Mouse (Mus musculus) adipocyte (in vitro differentiated cells): Measurements from ENCODE around the gene BC048562.
A peak's percentile ranks its signal among the peaks of the same experiment; 100 is the strongest.

ENCODE experiments used
- DNase-seq: peaks from one replicate; pipeline ENCODE4 v3.0.0-alpha.2; 2016; ENCODE audit warnings: low spot score

The BC048562 gene

GRCm38 (mm10) chr9:108436182-108436581 is at the start of gene BC048562:
Gene BC048562 (plus strand): TSS chr9:108436482.
- DNase-seq: no peak

- DNase-seq: no peak
Observed at GRCm38 (mm10) chr9:108386816-108387215, 49.5 kb upstream of the BC048562 start.

GRCm38 (mm10) chr9:108388601-108389000 is 47.7 kb upstream of the BC048562 start:
- no peak for DNase-seq

- DNase-seq: no peak
Observed at GRCm38 (mm10) chr9:108389220-108389619, 47.1 kb upstream of the BC048562 start.

- DNase-seq: no peak
Observed at GRCm38 (mm10) chr9:108392676-108393075, 43.6 kb upstream of the BC048562 start, which contains the start of gene 1700102P08Rik. Gene 1700102P08Rik (plus strand): TSS chr9:108392805.

GRCm38 (mm10) chr9:108394191-108394590 is 42.1 kb upstream of the BC048562 start:
- no peak for DNase-seq

GRCm38 (mm10) chr9:108395427-108395826 is 40.9 kb upstream of the BC048562 start:
- DNase-seq: no peak

- DNase-seq: no peak
Observed at GRCm38 (mm10) chr9:108398324-108398723, 38.0 kb upstream of the BC048562 start.

- peak; percentile 10 for DNase-seq
Observed at GRCm38 (mm10) chr9:108401186-108401960, 34.9 kb upstream of the BC048562 start.

GRCm38 (mm10) chr9:108403081-108403480 is 33.2 kb upstream of the BC048562 start:
- DNase-seq: no peak

- DNase-seq: no peak
Observed at GRCm38 (mm10) chr9:108404451-108404850, 31.8 kb upstream of the BC048562 start.

GRCm38 (mm10) chr9:108409535-108409934 is 26.7 kb upstream of the BC048562 start:
- no peak for DNase-seq

GRCm38 (mm10) chr9:108411381-108411942 is 24.8 kb upstream of the BC048562 start:
- DNase-seq: no peak

- DNase-seq: peak; percentile 54
Observed at GRCm38 (mm10) chr9:108412221-108412620, 24.1 kb upstream of the BC048562 start.

- DNase-seq: no peak
Observed at GRCm38 (mm10) chr9:108428384-108428783, 7.9 kb upstream of the BC048562 start, which contains the start of gene Ccdc36. Gene Ccdc36 (minus strand): TSS chr9:108428484.

GRCm38 (mm10) chr9:108431431-108432067 is 4.7 kb upstream of the BC048562 start:
- DNase-seq: no peak

GRCm38 (mm10) chr9:108439176-108439575 is 2.9 kb downstream of the BC048562 start:
- DNase-seq: no peak

GRCm38 (mm10) chr9:108440485-108440884 is 4.2 kb downstream of the BC048562 start:
- no peak for DNase-seq

- peak; percentile 10 for DNase-seq
Observed at GRCm38 (mm10) chr9:108441236-108441919, 5.1 kb downstream of the BC048562 start.

- no peak for DNase-seq
Observed at GRCm38 (mm10) chr9:108445125-108445524, 8.8 kb downstream of the BC048562 start.

GRCm38 (mm10) chr9:108449860-108450259 is 13.6 kb downstream of the BC048562 start:
- DNase-seq: no peak
